Mouse (Mus musculus): Measurements from ENCODE around the gene Zfpm1.
A peak's percentile ranks its signal among the peaks of the same experiment; 100 is the strongest.

Gene Zfpm1

GRCm38 (mm10) chr8:122274651-122275391, 7.1 kb upstream of the Zfpm1 start:
- no peak for DNase-seq (ENCODE audit: low spot score in 2 of 2)

- no peak for DNase-seq (ENCODE audit: low spot score in 2 of 2)
These were observed 5.6 kb upstream of the Zfpm1 start for GRCm38 (mm10) chr8:122276308-122276707.

- DNase-seq (ENCODE audit: low spot score in 2 of 2), result peak in 1 of 2 experiments; percentile 68
These were observed 4.5 kb upstream of the Zfpm1 start for GRCm38 (mm10) chr8:122277204-122277995.

GRCm38 (mm10) chr8:122280156-122280555, 1.8 kb upstream of the Zfpm1 start:
- DNase-seq (ENCODE audit: low spot score in 2 of 2), result no peak

- DNase-seq (ENCODE audit: low spot score in 2 of 2), result no peak
These were observed 1.2 kb upstream of the Zfpm1 start for GRCm38 (mm10) chr8:122280588-122281316.

GRCm38 (mm10) chr8:122281317-122282034, 465 bp upstream of the Zfpm1 start:
- DNase-seq (ENCODE audit: low spot score in 2 of 2), result peak; percentile 100

GRCm38 (mm10) chr8:122282501-122283355, 787 bp downstream of the Zfpm1 start:
- DNase-seq (ENCODE audit: low spot score in 2 of 2), result peak in 1 of 2 experiments; percentile 56

- peak; percentile 69 to 83 for DNase-seq (ENCODE audit: low spot score in 2 of 2)
These were observed 1.6 kb downstream of the Zfpm1 start for GRCm38 (mm10) chr8:122283356-122284202.

GRCm38 (mm10) chr8:122284203-122284658, 2.3 kb downstream of the Zfpm1 start:
- DNase-seq (ENCODE audit: low spot score in 2 of 2), result peak; percentile 68 to 86

- DNase-seq (ENCODE audit: low spot score in 2 of 2), result peak in 1 of 2 experiments; percentile 68
These were observed 2.8 kb downstream of the Zfpm1 start for GRCm38 (mm10) chr8:122284659-122285261.

GRCm38 (mm10) chr8:122285727-122286126, 3.8 kb downstream of the Zfpm1 start:
- DNase-seq (ENCODE audit: low spot score in 2 of 2), result peak; percentile 67 to 79

GRCm38 (mm10) chr8:122286899-122287298, 5.0 kb downstream of the Zfpm1 start:
- DNase-seq (ENCODE audit: low spot score in 2 of 2), result peak; percentile 84

- DNase-seq (ENCODE audit: low spot score in 2 of 2), result no peak
These were observed 5.8 kb downstream of the Zfpm1 start for GRCm38 (mm10) chr8:122287742-122288141.

- DNase-seq (ENCODE audit: low spot score in 2 of 2), result no peak
These were observed 6.4 kb downstream of the Zfpm1 start for GRCm38 (mm10) chr8:122288344-122288743.

GRCm38 (mm10) chr8:122291075-122291474, 9.1 kb downstream of the Zfpm1 start:
- no peak for DNase-seq (ENCODE audit: low spot score in 2 of 2)

- DNase-seq (ENCODE audit: low spot score in 2 of 2), result peak in 1 of 2 experiments; percentile 54
These were observed 9.6 kb downstream of the Zfpm1 start for GRCm38 (mm10) chr8:122291549-122291948.

- no peak for DNase-seq (ENCODE audit: low spot score in 2 of 2)
These were observed 11.5 kb downstream of the Zfpm1 start for GRCm38 (mm10) chr8:122293484-122293883.

GRCm38 (mm10) chr8:122294273-122294683, 12.3 kb downstream of the Zfpm1 start:
- DNase-seq (ENCODE audit: low spot score in 2 of 2), result peak; percentile 77 to 81

- DNase-seq (ENCODE audit: low spot score in 2 of 2), result no peak
These were observed 13.4 kb downstream of the Zfpm1 start for GRCm38 (mm10) chr8:122295389-122295788.

Measured in spleen, postnatal 4 days (tissue).